Mouse (Mus musculus) liver, embryonic 14.5 days (tissue): ENCODE results near the gene Phc2. TPM values are rescaled to one million over a fixed set of nuclear protein-coding genes. Genes with fewer than 3 reads are reported as not detected.

Source experiments
- ATAC-seq: fragments of 200-750 bp; cut with Nextera tagmentation; 2 replicates; pipeline ENCODE4 v1.8.0; 2017; ENCODE audit warnings: moderate number of reproducible peaks, mild to moderate bottlenecking, moderate library complexity; ENCODE audit not compliant: insufficient read depth
- DNase-seq, 3 experiments: peaks; one replicate each; pipeline ENCODE4 v3.0.0-alpha.2; 2012 to 2013; ENCODE audit warnings: low read depth in 3 of 3, low spot score in 3 of 3
- H3K27ac ChIP-seq: fragments of 300-500 bp; sonication (generic); 2 replicates; pipeline ENCODE4 v1.5.1; 2014; ENCODE audit warnings: moderate library complexity, mild to moderate bottlenecking, control low read depth, inconsistent platforms
- H3K27me3 ChIP-seq: fragments of 300-500 bp; sonication (generic); 2 replicates; pipeline ENCODE4 v1.6.1; 2014; ENCODE audit warnings: mild to moderate bottlenecking, low read length, moderate library complexity; ENCODE audit not compliant: control insufficient read depth, insufficient read depth
- H3K36me3 ChIP-seq: fragments of 300-500 bp; sonication (generic); replicated peaks from 2 replicates; pipeline ENCODE4 v1.6.1; 2014; ENCODE audit warnings: low read depth; ENCODE audit not compliant: control insufficient read depth, insufficient read depth
- H3K4me1 ChIP-seq, 2 experiments: fragments of 200-500 bp in 1 of 2; fragments of 300-500 bp in 1 of 2; sonication (generic) in 1 of 2; replicated peaks; 2 replicates each; pipeline ENCODE4 v1.6.1; 2012 to 2014; ENCODE audit warnings: antibody characterized with exemption in 1 of 2, inconsistent platforms in 1 of 2, low read length in 1 of 2; ENCODE audit not compliant: control insufficient read depth in 2 of 2, insufficient read depth in 2 of 2
- H3K4me2 ChIP-seq: fragments of 300-500 bp; sonication (generic); 2 replicates; pipeline ENCODE4 v1.6.1; 2014; ENCODE audit warnings: low read depth, mild to moderate bottlenecking, control low read depth, moderate library complexity
- H3K4me3 ChIP-seq, 2 experiments: fragments of 200-500 bp in 1 of 2; fragments of 300-500 bp in 1 of 2; sonication (generic) in 1 of 2; 2 replicates each; pipeline ENCODE4 v1.5.1; 2012 to 2014; ENCODE audit warnings: low read depth in 2 of 2, low read length in 2 of 2, mild to moderate bottlenecking in 2 of 2, control low read depth in 1 of 2, inconsistent platforms in 1 of 2, moderate library complexity in 1 of 2; ENCODE audit not compliant: insufficient read depth in 1 of 2
- H3K9ac ChIP-seq: fragments of 300-500 bp; sonication (generic); replicated peaks from 2 replicates; pipeline ENCODE4 v1.6.1; 2014; ENCODE audit warnings: mild to moderate bottlenecking, control low read depth, moderate library complexity
- H3K9me3 ChIP-seq: fragments of 300-500 bp; sonication (generic); 2 replicates; pipeline ENCODE4 v1.6.1; 2016; ENCODE audit warnings: low read length, mixed read lengths; ENCODE audit not compliant: control insufficient read depth
- CTCF ChIP-seq: IDR thresholded peaks from 2 replicates; pipeline ENCODE4 v1.5.1; 2016; ENCODE audit warnings: antibody characterized with exemption, low read depth, control low read depth
- EP300 ChIP-seq: IDR thresholded peaks from 2 replicates; pipeline ENCODE4 v1.6.1; 2016; ENCODE audit warnings: antibody characterized with exemption, low read depth
- WGBS: fragments of 180-500 bp; shearing (Covaris S2); extraction: QIAGEN DNeasy Blood & Tissue Kit; methylation state at CpG from one replicate; pipeline ENCODE4 v1.1.7; 2014; ENCODE audit not compliant: insufficient replicate concordance; 5-methylcytosine and 5-hydroxymethylcytosine counted together
- polyA plus RNA-seq, 2 experiments: library from polyadenylated mRNA; depleted of rRNA in 1 of 2; stranded (reverse) in 1 of 2; unstranded in 1 of 2; fragments of >200 nt; fragmentation: Nextera tagmentation in 1 of 2; extraction: Ambion mirVana in 1 of 2; gene quantifications; 2 replicates each; pipeline versions ENCODE4 v1.2.1 to v1.2.3; 2012 to 2014

Phc2 gene
- polyA plus RNA-seq, 2 experiments = 8.8 to 17.1 TPM

- H3K9ac ChIP-seq = peak overlapping the region; percentile 31; the same call in 1 of the 2 replicates
- H3K4me3 ChIP-seq = no peak overlapping the region
- H3K27me3 ChIP-seq = no peaks in the 10 kb centered on the region
- no peaks in the 10 kb centered on the region for H3K9me3 ChIP-seq
- ATAC-seq = peak; percentile 83
- H3K27ac ChIP-seq = peak overlapping the region; percentile 20; the same call in 1 of the 2 replicates
- H3K4me2 ChIP-seq = peak overlapping the region; percentile 43
- H3K4me1 ChIP-seq = peaks cover 11 to 53% of the 10 kb centered on the region in 2 experiments
- DNase-seq = peak; percentile 62 to 65 (median 62)
- no peaks in the 10 kb centered on the region for H3K36me3 ChIP-seq
- WGBS = 15% methylated on average over 6 of the region's 6 CpGs
- TF ChIP-seq CTCF (no peak), EP300 (peak; percentile 68)
Measured at GRCm38 (mm10) chr4:128669229-128669628, 14.7 kb downstream of the Phc2 start.

- 39% methylated on average over 11 of the region's 11 CpGs for WGBS
- no peak for TF ChIP-seq EP300
- no peak for TF ChIP-seq CTCF
- H3K36me3 ChIP-seq = no peaks in the 10 kb centered on the region
- DNase-seq (no peak), ATAC-seq (peak; percentile 66)
- no peak overlapping the region for H3K4me3 ChIP-seq
- H3K9me3 ChIP-seq = no peaks in the 10 kb centered on the region
- H3K9ac ChIP-seq = no peak overlapping the region; the same call in 1 of the 2 replicates
- H3K27ac ChIP-seq = no peak overlapping the region
- peaks cover 11 to 46% of the 10 kb centered on the region in 2 experiments for H3K4me1 ChIP-seq
- no peaks in the 10 kb centered on the region for H3K27me3 ChIP-seq
- H3K4me2 ChIP-seq = peak overlapping the region; percentile 1; the same call in 1 of the 2 replicates
Measured at GRCm38 (mm10) chr4:128670566-128671191, 16.2 kb downstream of the Phc2 start.

- no peaks in the 10 kb centered on the region for H3K9me3 ChIP-seq
- DNase-seq (no peak), ATAC-seq (no peak)
- H3K4me2 ChIP-seq = no peak overlapping the region
- H3K27me3 ChIP-seq = no peaks in the 10 kb centered on the region
- H3K4me3 ChIP-seq = no peak overlapping the region
- WGBS = 78% methylated on average over 4 of the region's 4 CpGs
- H3K4me1 ChIP-seq = peaks cover 11 to 45% of the 10 kb centered on the region in 2 experiments
- TF ChIP-seq EP300 = no peak
- no peak for TF ChIP-seq CTCF
- no peak overlapping the region for H3K27ac ChIP-seq
- no peak overlapping the region for H3K9ac ChIP-seq
- H3K36me3 ChIP-seq = no peaks in the 10 kb centered on the region
Measured at GRCm38 (mm10) chr4:128672494-128672893, 18.0 kb downstream of the Phc2 start.

- no peak overlapping the region for H3K4me2 ChIP-seq
- no peaks in the 10 kb centered on the region for H3K36me3 ChIP-seq
- H3K9me3 ChIP-seq = no peaks in the 10 kb centered on the region
- ATAC-seq (no peak), DNase-seq (no peak)
- TF ChIP-seq EP300 = no peak
- no peak for TF ChIP-seq CTCF
- no peak overlapping the region for H3K4me3 ChIP-seq
- no peak overlapping the region for H3K27ac ChIP-seq
- 0 out of 4 replicates have a peak, but pooled peaks cover 0 to 2% of the 10 kb centered on the region in 2 experiments for H3K4me1 ChIP-seq
- no peak overlapping the region for H3K9ac ChIP-seq
- 74% methylated on average over 13 of the region's 13 CpGs for WGBS
- H3K27me3 ChIP-seq = no peaks in the 10 kb centered on the region
Measured at GRCm38 (mm10) chr4:128678564-128679217, 24.2 kb downstream of the Phc2 start.

GRCm38 (mm10) chr4:128681126-128681525 lies 26.6 kb downstream of the Phc2 start:
- WGBS = 58% methylated on average over 8 of the region's 8 CpGs
- no peak overlapping the region for H3K9ac ChIP-seq
- ATAC-seq = no peak
- 0 out of 4 replicates have a peak, but pooled peaks cover 0 to 2% of the 10 kb centered on the region in 2 experiments for H3K4me1 ChIP-seq
- no peaks in the 10 kb centered on the region for H3K36me3 ChIP-seq
- TF ChIP-seq CTCF = peak; percentile 41; the same call in 1 of the 2 replicates
- no peak for TF ChIP-seq EP300
- no peak overlapping the region for H3K27ac ChIP-seq
- DNase-seq = no peak
- H3K4me3 ChIP-seq = no peak overlapping the region
- no peak overlapping the region for H3K4me2 ChIP-seq
- no peaks in the 10 kb centered on the region for H3K27me3 ChIP-seq
- no peaks in the 10 kb centered on the region for H3K9me3 ChIP-seq
